In the genomic region with DNA sequence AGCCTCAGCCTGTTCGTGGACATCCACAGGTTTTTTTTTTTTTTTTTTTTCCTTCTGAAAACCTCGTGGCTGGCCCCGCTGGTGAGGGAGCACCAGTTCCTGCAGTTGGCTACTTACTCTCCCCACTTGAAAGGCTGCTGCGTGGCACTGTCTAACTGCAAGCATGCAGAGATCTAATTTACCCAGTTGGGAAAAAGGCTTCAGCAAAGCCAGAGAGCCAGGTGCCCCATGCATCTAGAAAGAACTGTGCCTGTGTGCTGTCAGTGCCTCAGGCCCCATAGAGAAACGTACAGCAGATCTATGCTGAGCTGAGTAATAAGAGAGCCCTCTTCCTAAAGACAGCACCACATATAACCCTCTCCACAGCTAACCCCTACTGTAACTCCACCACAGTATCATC, we compare ENCODE assay signal across 8 mouse cellular contexts. TPM values are rescaled to one million over a fixed set of nuclear protein-coding genes. Genes with fewer than 3 reads are reported as not detected.
A peak's percentile ranks its signal among the peaks of the same experiment; 100 is the strongest.
DNase-seq lines count a peak whose midpoint lies in the region; ATAC-seq lines count a peak whose summit lies in the region.

No protein-coding gene starts in this region.

- H3K9me3 ChIP-seq in heart, embryonic 11.5 days (replicated peaks; ENCODE audit: control insufficient read depth, low read length), result no peaks in the 10 kb centered on the region
- no peaks in the 10 kb centered on the region for H3K9me3 ChIP-seq in forebrain, embryonic 12.5 days
- H3K9me3 ChIP-seq in liver, embryonic 12.5 days (replicated peaks), result no peaks in the 10 kb centered on the region

- H3K9ac ChIP-seq in heart, embryonic 11.5 days (ENCODE audit: low read depth, low read length), result no peak overlapping the region
- peak overlapping the region; percentile 70; the same call in 1 of the 2 replicates for H3K9ac ChIP-seq in forebrain, embryonic 12.5 days
- H3K9ac ChIP-seq in liver, embryonic 12.5 days, result no peak overlapping the region

- no peak overlapping the region for H3K27ac ChIP-seq in heart, embryonic 11.5 days (ENCODE audit: low read depth, low read length)
- H3K27ac ChIP-seq in forebrain, embryonic 12.5 days, result peak overlapping the region; percentile 93
- no peak overlapping the region for H3K27ac ChIP-seq in liver, embryonic 12.5 days

- 16% methylated on average over 5 of the region's 5 CpGs for WGBS in heart, embryonic 11.5 days (ENCODE audit: insufficient replicate concordance)
- WGBS in forebrain, embryonic 12.5 days, result 9% methylated on average over 5 of the region's 5 CpGs
- 24% methylated on average over 5 of the region's 5 CpGs for WGBS in liver, embryonic 12.5 days (ENCODE audit: insufficient replicate concordance)

- H3K27me3 ChIP-seq in heart, embryonic 11.5 days (ENCODE audit: control insufficient read depth, insufficient read depth, low read length), result peaks cover 3% of the 10 kb centered on the region; the same call in 1 of the 2 replicates
- H3K27me3 ChIP-seq in forebrain, embryonic 12.5 days, result no peaks in the 10 kb centered on the region
- peaks cover 7% of the 10 kb centered on the region; the same call in 1 of the 2 replicates for H3K27me3 ChIP-seq in liver, embryonic 12.5 days (replicated peaks)

- peaks cover 24% of the 10 kb centered on the region for H3K4me1 ChIP-seq in heart, embryonic 11.5 days (ENCODE audit: control insufficient read depth, insufficient read depth, low read length)
- H3K4me1 ChIP-seq in forebrain, embryonic 12.5 days, result peaks cover 57% of the 10 kb centered on the region
- H3K4me1 ChIP-seq in liver, embryonic 12.5 days, result peaks cover 4% of the 10 kb centered on the region; the same call in 1 of the 2 replicates

- H3K36me3 ChIP-seq in heart, embryonic 11.5 days (ENCODE audit: control insufficient read depth, insufficient read depth, low read length), result no peaks in the 10 kb centered on the region
- H3K36me3 ChIP-seq in forebrain, embryonic 12.5 days (replicated peaks), result no peaks in the 10 kb centered on the region
- H3K36me3 ChIP-seq in liver, embryonic 12.5 days, result no peaks in the 10 kb centered on the region

- no peak for DNase-seq in heart, adult 9 months (ENCODE audit: low spot score in 2 of 2)
- DNase-seq in 3134 (ENCODE audit: extremely low read depth, insufficient read length, low spot score), result peak; percentile 26
- no peak for DNase-seq in ovary, postnatal 36 days (ENCODE audit: low spot score)
- no peak for DNase-seq in cerebellum, adult 11-12 months
- no peak for DNase-seq in urinary bladder, postnatal 10 days (ENCODE audit: low spot score)

- H3K4me3 ChIP-seq in heart, embryonic 11.5 days (ENCODE audit: low read depth, low read length), result no peak overlapping the region
- H3K4me3 ChIP-seq in forebrain, embryonic 12.5 days (replicated peaks), result peak overlapping the region; percentile 54
- no peak overlapping the region for H3K4me3 ChIP-seq in liver, embryonic 12.5 days

- no peak for ATAC-seq in heart, embryonic 11.5 days (replicated peaks; ENCODE audit: insufficient number of reproducible peaks, low FRiP score, low TSS enrichment)
- ATAC-seq in forebrain, embryonic 12.5 days (ENCODE audit: low FRiP score), result 0 out of 2 replicates have a peak, but pooled peaks have one; percentile 12
- ATAC-seq in liver, embryonic 12.5 days, result no peak

- H3K4me2 ChIP-seq in heart, embryonic 11.5 days, result peak overlapping the region; percentile 76; the same call in 1 of the 2 replicates
- H3K4me2 ChIP-seq in forebrain, embryonic 12.5 days, result peak overlapping the region; percentile 69
- peak overlapping the region; percentile 45; the same call in 1 of the 2 replicates for H3K4me2 ChIP-seq in liver, embryonic 12.5 days

RNA-seq across cellular contexts. Expression of gene Masp1, which starts 0.5 kb away (rescaled TPM):
- 10.2 and 13.6 TPM in 2 replicates for polyA plus RNA-seq in heart, embryonic 11.5 days (2014; fragmentation: Nextera tagmentation; extraction: Ambion mirVana)
- 37.1 and 42.4 TPM in 2 replicates for polyA plus RNA-seq in forebrain, embryonic 12.5 days (2016; fragmentation: Nextera tagmentation; extraction: Ambion mirVana)
- polyA plus RNA-seq in liver, embryonic 12.5 days (2016; fragmentation: Nextera tagmentation; extraction: Ambion mirVana), result 19.1 and 21.4 TPM in 2 replicates

RNA-seq across cellular contexts. Expression of gene Rtp4, which starts 1.0 kb away (rescaled TPM):
- 2.8 and 3.9 TPM in 2 replicates for polyA plus RNA-seq in heart, embryonic 11.5 days (2014; fragmentation: Nextera tagmentation; extraction: Ambion mirVana)
- 2.0 and 2.5 TPM in 2 replicates for polyA plus RNA-seq in forebrain, embryonic 12.5 days (2016; fragmentation: Nextera tagmentation; extraction: Ambion mirVana)
- polyA plus RNA-seq in liver, embryonic 12.5 days (2016; fragmentation: Nextera tagmentation; extraction: Ambion mirVana), result 4.3 and 4.9 TPM in 2 replicates
